Mouse (Mus musculus): ENCODE data around the gene Fbxo21.

The Fbxo21 gene

GRCm38 (mm10) chr5:117995372-117995901 is 18.9 kb downstream of the Fbxo21 start:
- Histone ChIP-seq H3K36me3 (ENCODE audit: control insufficient read depth, insufficient read depth, low read length, poor library complexity, severe bottlenecking) (peaks cover 12% of the 10 kb centered on the region), H3K27me3 (ENCODE audit: control insufficient read depth, insufficient read depth, low read length, poor library complexity, severe bottlenecking) (no peaks in the 10 kb centered on the region)
- no peak for DNase-seq (ENCODE audit: low read depth, low spot score)

GRCm38 (mm10) chr5:117995911-117996310 is 19.4 kb downstream of the Fbxo21 start:
- peaks cover 12% of the 10 kb centered on the region for H3K36me3 ChIP-seq (ENCODE audit: control insufficient read depth, insufficient read depth, low read length, poor library complexity, severe bottlenecking)
- no peaks in the 10 kb centered on the region for H3K27me3 ChIP-seq (ENCODE audit: control insufficient read depth, insufficient read depth, low read length, poor library complexity, severe bottlenecking)
- DNase-seq (ENCODE audit: low read depth, low spot score), result no peak

- Histone ChIP-seq H3K36me3 (ENCODE audit: control insufficient read depth, insufficient read depth, low read length, poor library complexity, severe bottlenecking) (peaks cover 9% of the 10 kb centered on the region), H3K27me3 (ENCODE audit: control insufficient read depth, insufficient read depth, low read length, poor library complexity, severe bottlenecking) (no peaks in the 10 kb centered on the region)
- no peak for DNase-seq (ENCODE audit: low read depth, low spot score)
Measured at GRCm38 (mm10) chr5:117996581-117996980, 20.1 kb downstream of the Fbxo21 start.

- DNase-seq (ENCODE audit: low read depth, low spot score), result no peak
- Histone ChIP-seq H3K36me3 (ENCODE audit: control insufficient read depth, insufficient read depth, low read length, poor library complexity, severe bottlenecking) (peaks cover 9% of the 10 kb centered on the region), H3K27me3 (ENCODE audit: control insufficient read depth, insufficient read depth, low read length, poor library complexity, severe bottlenecking) (no peaks in the 10 kb centered on the region)
Measured at GRCm38 (mm10) chr5:117997434-117997970, 21.0 kb downstream of the Fbxo21 start.

- no peak for DNase-seq (ENCODE audit: low read depth, low spot score)
- H3K27me3 ChIP-seq (ENCODE audit: control insufficient read depth, insufficient read depth, low read length, poor library complexity, severe bottlenecking), result no peaks in the 10 kb centered on the region
- peaks cover 11% of the 10 kb centered on the region for H3K36me3 ChIP-seq (ENCODE audit: control insufficient read depth, insufficient read depth, low read length, poor library complexity, severe bottlenecking)
Measured at GRCm38 (mm10) chr5:117999061-117999460, 22.5 kb downstream of the Fbxo21 start.

GRCm38 (mm10) chr5:117999584-117999983 is 23.1 kb downstream of the Fbxo21 start:
- Histone ChIP-seq H3K27me3 (ENCODE audit: control insufficient read depth, insufficient read depth, low read length, poor library complexity, severe bottlenecking) (no peaks in the 10 kb centered on the region), H3K36me3 (ENCODE audit: control insufficient read depth, insufficient read depth, low read length, poor library complexity, severe bottlenecking) (peaks cover 11% of the 10 kb centered on the region)
- DNase-seq (ENCODE audit: low read depth, low spot score), result no peak

GRCm38 (mm10) chr5:118002059-118002458 is 25.5 kb downstream of the Fbxo21 start:
- Histone ChIP-seq H3K36me3 (ENCODE audit: control insufficient read depth, insufficient read depth, low read length, poor library complexity, severe bottlenecking) (peaks cover 5% of the 10 kb centered on the region), H3K27me3 (ENCODE audit: control insufficient read depth, insufficient read depth, low read length, poor library complexity, severe bottlenecking) (no peaks in the 10 kb centered on the region)
- peak; percentile 60 for DNase-seq (ENCODE audit: low read depth, low spot score)

- peak; percentile 63 for DNase-seq (ENCODE audit: low read depth, low spot score)
- Histone ChIP-seq H3K36me3 (ENCODE audit: control insufficient read depth, insufficient read depth, low read length, poor library complexity, severe bottlenecking) (peaks cover 12% of the 10 kb centered on the region), H3K27me3 (ENCODE audit: control insufficient read depth, insufficient read depth, low read length, poor library complexity, severe bottlenecking) (no peaks in the 10 kb centered on the region)
Measured at GRCm38 (mm10) chr5:118004619-118005018, 28.1 kb downstream of the Fbxo21 start.

GRCm38 (mm10) chr5:118005728-118006127 is 29.2 kb downstream of the Fbxo21 start:
- DNase-seq (ENCODE audit: low read depth, low spot score), result no peak
- Histone ChIP-seq H3K36me3 (ENCODE audit: control insufficient read depth, insufficient read depth, low read length, poor library complexity, severe bottlenecking) (peaks cover 12% of the 10 kb centered on the region), H3K27me3 (ENCODE audit: control insufficient read depth, insufficient read depth, low read length, poor library complexity, severe bottlenecking) (no peaks in the 10 kb centered on the region)

- H3K27me3 ChIP-seq (ENCODE audit: control insufficient read depth, insufficient read depth, low read length, poor library complexity, severe bottlenecking), result no peaks in the 10 kb centered on the region
- peaks cover 8% of the 10 kb centered on the region; the same call in 1 of the 2 replicates for H3K36me3 ChIP-seq (ENCODE audit: control insufficient read depth, insufficient read depth, low read length, poor library complexity, severe bottlenecking)
- DNase-seq (ENCODE audit: low read depth, low spot score), result no peak
Measured at GRCm38 (mm10) chr5:118008344-118008743, 31.8 kb downstream of the Fbxo21 start.

GRCm38 (mm10) chr5:118010872-118011271 is 34.3 kb downstream of the Fbxo21 start:
- DNase-seq (ENCODE audit: low read depth, low spot score), result no peak

GRCm38 (mm10) chr5:118011796-118012195 is 35.3 kb downstream of the Fbxo21 start:
- no peaks in the 10 kb centered on the region for H3K27me3 ChIP-seq (ENCODE audit: control insufficient read depth, insufficient read depth, low read length, poor library complexity, severe bottlenecking)
- H3K36me3 ChIP-seq (ENCODE audit: control insufficient read depth, insufficient read depth, low read length, poor library complexity, severe bottlenecking), result peaks cover 6% of the 10 kb centered on the region; the same call in 1 of the 2 replicates
- no peak for DNase-seq (ENCODE audit: low read depth, low spot score)

More at GRCm38 (mm10) chr5:118010872-118011271, 34.3 kb downstream of the Fbxo21 start:
- peaks cover 8% of the 10 kb centered on the region; the same call in 1 of the 2 replicates for H3K36me3 ChIP-seq (ENCODE audit: control insufficient read depth, insufficient read depth, low read length, poor library complexity, severe bottlenecking)
- no peaks in the 10 kb centered on the region for H3K27me3 ChIP-seq (ENCODE audit: control insufficient read depth, insufficient read depth, low read length, poor library complexity, severe bottlenecking)

- Histone ChIP-seq H3K36me3 (ENCODE audit: control insufficient read depth, insufficient read depth, low read length, poor library complexity, severe bottlenecking) (no peaks in the 10 kb centered on the region), H3K27me3 (ENCODE audit: control insufficient read depth, insufficient read depth, low read length, poor library complexity, severe bottlenecking) (no peaks in the 10 kb centered on the region)
- no peak for DNase-seq (ENCODE audit: low read depth, low spot score)
Measured at GRCm38 (mm10) chr5:118015028-118015427, 38.5 kb downstream of the Fbxo21 start.

GRCm38 (mm10) chr5:118015669-118016068 is 39.1 kb downstream of the Fbxo21 start:
- H3K27me3 ChIP-seq (ENCODE audit: control insufficient read depth, insufficient read depth, low read length, poor library complexity, severe bottlenecking), result no peaks in the 10 kb centered on the region
- no peak for DNase-seq (ENCODE audit: low read depth, low spot score)
- no peaks in the 10 kb centered on the region for H3K36me3 ChIP-seq (ENCODE audit: control insufficient read depth, insufficient read depth, low read length, poor library complexity, severe bottlenecking)

- Histone ChIP-seq H3K36me3 (ENCODE audit: control insufficient read depth, insufficient read depth, low read length, poor library complexity, severe bottlenecking) (no peaks in the 10 kb centered on the region), H3K27me3 (ENCODE audit: control insufficient read depth, insufficient read depth, low read length, poor library complexity, severe bottlenecking) (no peaks in the 10 kb centered on the region)
- no peak for DNase-seq (ENCODE audit: low read depth, low spot score)
Measured at GRCm38 (mm10) chr5:118017527-118017926, 41.0 kb downstream of the Fbxo21 start.

GRCm38 (mm10) chr5:118019905-118020304 is 43.4 kb downstream of the Fbxo21 start:
- Histone ChIP-seq H3K27me3 (ENCODE audit: control insufficient read depth, insufficient read depth, low read length, poor library complexity, severe bottlenecking) (no peaks in the 10 kb centered on the region), H3K36me3 (ENCODE audit: control insufficient read depth, insufficient read depth, low read length, poor library complexity, severe bottlenecking) (no peaks in the 10 kb centered on the region)
- DNase-seq (ENCODE audit: low read depth, low spot score), result no peak
